Mouse (Mus musculus) naive thymus-derived CD4-positive, alpha-beta T cell, adult 5 months (primary cell): ENCODE data around the gene Galm. TPM values are rescaled to one million over a fixed set of nuclear protein-coding genes. Genes with fewer than 3 reads are reported as not detected.

Experiments used
- polyA plus RNA-seq: library from polyadenylated mRNA; unstranded; fragments of 100-300 nt; shearing (Covaris generic); gene quantifications from one replicate; pipeline ENCODE4 v1.2.1, GENCODE M21; 2017

Gene Galm
- 7.2 TPM for polyA plus RNA-seq

GRCm38 (mm10) chr17:80127331-80128251, at the start of gene Galm:
Gene Galm, plus strand, starts transcription at chr17:80127471.

GRCm38 (mm10) chr17:80206671-80207581, 79.7 kb downstream of the Galm start, which contains the start of the genes Srsf7 and Ttc39d:
Gene Srsf7, minus strand, starts transcription at chr17:80207307.
Gene Ttc39d, plus strand, starts transcription at chr17:80207460.

GRCm38 (mm10) chr17:80224326-80225116, 97.2 kb downstream of the Galm start, which contains the start of gene Gemin6:
Gene Gemin6, plus strand, starts transcription at chr17:80224441.

Other genes with a start within 250 kb of the Galm start
- gene Atl2, start 231.3 kb upstream of the Galm start, polyA plus RNA-seq: 76.9 TPM
- 26.3 TPM for gene Hnrnpll, start 65.1 kb upstream of the Galm start, polyA plus RNA-seq
- 657 TPM for gene Srsf7, start 79.8 kb downstream of the Galm start, polyA plus RNA-seq
- gene Ttc39d, start 80.0 kb downstream of the Galm start, polyA plus RNA-seq: not detected
- gene Gemin6, start 97.0 kb downstream of the Galm start, polyA plus RNA-seq: 10.7 TPM
- 0.75 TPM for gene Morn2, start 162.7 kb downstream of the Galm start, polyA plus RNA-seq
- gene Dhx57, start 163.0 kb downstream of the Galm start, polyA plus RNA-seq: 18.3 TPM
- 1.6 TPM for gene Arhgef33, start 179.9 kb downstream of the Galm start, polyA plus RNA-seq
- not detected for gene Gm10190, start 246.1 kb downstream of the Galm start, polyA plus RNA-seq